Mouse (Mus musculus) spleen, postnatal 14 days (tissue): Measurements from ENCODE around the gene Sfi1.
A peak's percentile ranks its signal among the peaks of the same experiment; 100 is the strongest.
"Not testable (repeated sequence)": the region's sequence is repeated elsewhere in the genome, so short reads cannot be mapped to it uniquely, and the experiment has no call there.

Source experiments
- DNase-seq, 2 experiments: peaks; one replicate each; pipeline ENCODE4 v3.0.0; 2021 to 2022; ENCODE audit warnings: low spot score in 2 of 2

Gene Sfi1

DNA sequence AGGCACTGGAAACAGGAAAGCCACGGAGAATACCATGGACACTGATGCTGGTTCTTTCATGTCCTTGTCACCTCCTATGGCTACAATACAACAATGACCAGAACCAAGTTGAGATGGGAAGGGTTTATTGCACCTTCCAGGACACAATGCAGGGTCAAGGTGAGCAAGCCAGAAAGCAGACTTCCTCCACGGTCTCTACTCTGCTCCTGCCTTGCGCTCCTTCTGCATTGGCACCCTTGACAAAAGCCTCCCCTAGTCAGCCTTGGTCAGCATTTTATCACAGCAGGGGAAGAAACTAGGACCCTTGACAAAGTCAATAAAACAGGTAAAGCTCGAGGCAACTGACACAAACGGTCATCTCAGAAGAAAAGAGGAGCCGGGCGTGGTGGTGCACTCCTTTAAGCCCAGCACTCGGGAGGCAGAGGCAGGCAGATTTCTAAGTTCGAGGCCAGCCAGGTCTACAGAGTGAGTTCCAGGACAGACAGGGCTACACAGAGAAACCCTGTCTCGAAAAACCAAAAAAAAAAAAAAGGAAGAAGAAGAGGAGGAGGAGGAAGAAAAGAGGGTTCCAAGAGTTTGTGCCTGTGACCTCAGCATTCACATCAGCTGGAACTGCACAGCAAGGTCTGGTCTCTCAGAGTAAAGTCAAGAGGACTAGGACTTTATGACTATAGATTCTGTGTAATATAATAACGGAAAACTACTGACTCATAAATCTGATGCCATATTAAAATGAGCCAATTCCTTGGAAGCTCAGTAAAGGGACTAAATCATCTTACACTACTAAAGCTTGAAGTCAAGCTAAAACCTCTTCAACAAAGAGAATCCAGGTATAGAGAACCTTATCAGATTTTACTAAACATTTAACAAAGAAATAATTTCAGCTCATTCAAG is 19.6 kb downstream of the Sfi1 start:
- DNase-seq: peak; percentile 68 to 76

DNA sequence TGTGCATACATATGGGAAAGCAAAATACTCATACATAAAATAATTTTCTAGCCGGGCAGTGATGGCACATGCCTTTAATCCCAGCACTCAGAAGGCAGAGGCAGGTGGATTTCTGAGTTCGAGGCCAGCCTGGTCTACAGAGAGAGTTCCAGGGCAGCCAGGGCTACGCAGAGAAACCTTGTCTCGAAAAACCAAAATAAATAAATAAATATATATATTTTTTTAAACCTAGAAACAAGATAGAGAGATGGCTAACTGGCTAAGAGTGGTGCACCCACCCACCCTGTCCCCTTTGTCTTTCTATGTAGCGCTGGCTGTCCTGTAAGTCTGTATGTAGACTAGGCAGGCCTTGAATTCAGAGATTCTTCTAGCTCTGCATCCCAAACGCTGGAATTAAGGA is 20.7 kb downstream of the Sfi1 start:
- not testable (repeated sequence) for DNase-seq

DNA sequence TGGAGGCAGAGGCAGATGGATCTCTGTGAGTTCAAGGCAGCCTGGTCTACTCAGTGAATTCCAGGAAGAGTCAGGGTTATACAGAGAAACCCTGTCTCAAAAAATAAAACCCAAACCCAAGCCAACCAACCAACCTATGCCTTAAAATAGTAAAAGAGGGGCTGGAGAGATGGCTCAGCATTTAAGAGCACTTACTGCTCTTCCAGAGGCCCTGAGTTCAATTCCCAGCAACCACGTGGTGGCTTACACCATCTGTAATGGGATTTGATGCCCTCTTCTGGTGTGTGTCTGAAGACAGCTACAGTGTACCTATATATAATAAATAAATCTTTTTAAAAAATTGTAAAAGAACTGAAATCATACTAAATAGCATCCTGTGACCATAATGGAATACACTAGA is 21.3 kb downstream of the Sfi1 start:
- DNase-seq: peak; percentile 61 to 75

DNA sequence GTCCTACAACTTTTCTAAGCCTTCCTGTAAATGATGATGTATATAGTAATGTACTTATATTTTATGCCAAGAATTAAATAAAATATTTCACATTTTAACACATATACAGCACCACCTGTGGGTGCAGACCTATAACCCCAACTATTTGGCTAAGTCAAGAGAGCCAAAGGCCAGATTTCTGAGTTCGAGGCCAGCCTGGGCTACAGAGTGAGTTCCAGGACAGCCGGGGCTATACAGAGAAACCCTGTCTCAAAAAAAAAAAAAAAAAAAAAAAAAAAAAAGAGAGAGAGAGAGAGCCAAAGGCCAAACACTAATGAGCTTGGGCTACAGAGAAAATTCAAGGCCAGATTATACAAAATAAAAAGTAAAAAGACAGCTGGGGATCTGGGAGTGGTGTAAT is 24.2 kb downstream of the Sfi1 start:
- peak; percentile 40 to 67 for DNase-seq

DNA sequence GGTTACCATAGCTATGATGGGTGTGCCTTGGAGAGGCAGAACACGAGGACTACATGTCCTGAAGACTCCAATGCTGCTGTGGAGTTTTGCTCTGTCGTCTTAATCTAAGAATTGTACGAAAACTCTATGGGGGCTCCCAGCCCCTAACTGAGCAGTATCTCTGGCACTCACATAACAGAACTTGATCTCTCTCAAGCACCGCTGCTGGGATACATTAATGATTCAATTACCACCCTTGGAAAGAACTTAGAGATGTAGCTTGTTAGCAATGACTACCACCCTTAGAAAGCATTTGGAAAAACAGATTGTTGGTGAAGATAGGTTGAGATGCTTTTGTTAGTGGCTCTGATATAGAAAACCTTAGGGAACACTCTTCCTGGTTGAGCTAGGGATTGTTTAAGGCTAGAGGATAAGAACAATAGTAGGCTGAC is 25.7 kb downstream of the Sfi1 start:
- DNase-seq: peak; percentile 48 to 54

DNA sequence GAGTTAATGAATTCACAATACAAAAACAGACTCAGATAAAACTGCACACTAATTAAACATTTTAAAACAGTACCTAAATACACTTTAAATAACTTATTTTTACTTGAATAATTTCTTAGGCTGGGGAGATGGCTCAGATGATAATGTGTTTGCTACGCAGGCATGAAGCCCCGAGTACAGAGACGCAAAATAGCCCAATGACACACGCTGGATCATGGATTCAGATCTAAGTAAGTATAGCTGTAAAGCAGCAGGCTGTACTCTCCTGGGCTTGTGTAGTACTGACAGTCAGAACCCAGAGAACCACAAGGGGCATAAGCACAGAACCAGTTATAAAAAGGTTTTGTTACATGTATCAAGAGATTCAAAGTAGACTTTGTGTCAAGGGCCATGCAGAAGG is 26.1 kb downstream of the Sfi1 start:
- DNase-seq: not testable (repeated sequence)

DNA sequence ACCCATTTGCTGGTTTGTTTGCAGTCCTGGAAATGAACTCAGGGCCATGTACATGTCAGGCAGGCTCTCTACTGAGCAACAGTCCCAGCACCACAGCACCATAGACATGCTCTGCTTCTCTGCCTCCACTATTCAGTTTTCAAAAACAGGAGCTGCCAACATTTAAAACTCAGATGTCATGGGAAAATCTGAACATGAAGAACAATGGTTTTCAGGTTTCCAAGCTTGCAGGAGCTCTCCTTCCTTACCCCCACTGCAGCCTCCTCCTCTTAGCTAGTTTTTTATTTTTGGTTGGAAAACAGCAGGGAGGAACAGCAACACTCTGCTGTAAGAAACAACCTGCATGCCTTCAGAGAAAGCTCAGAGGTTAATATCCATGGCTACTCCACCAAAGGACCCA is 26.9 kb downstream of the Sfi1 start:
- DNase-seq: peak in 1 of 2 experiments; percentile 20

DNA sequence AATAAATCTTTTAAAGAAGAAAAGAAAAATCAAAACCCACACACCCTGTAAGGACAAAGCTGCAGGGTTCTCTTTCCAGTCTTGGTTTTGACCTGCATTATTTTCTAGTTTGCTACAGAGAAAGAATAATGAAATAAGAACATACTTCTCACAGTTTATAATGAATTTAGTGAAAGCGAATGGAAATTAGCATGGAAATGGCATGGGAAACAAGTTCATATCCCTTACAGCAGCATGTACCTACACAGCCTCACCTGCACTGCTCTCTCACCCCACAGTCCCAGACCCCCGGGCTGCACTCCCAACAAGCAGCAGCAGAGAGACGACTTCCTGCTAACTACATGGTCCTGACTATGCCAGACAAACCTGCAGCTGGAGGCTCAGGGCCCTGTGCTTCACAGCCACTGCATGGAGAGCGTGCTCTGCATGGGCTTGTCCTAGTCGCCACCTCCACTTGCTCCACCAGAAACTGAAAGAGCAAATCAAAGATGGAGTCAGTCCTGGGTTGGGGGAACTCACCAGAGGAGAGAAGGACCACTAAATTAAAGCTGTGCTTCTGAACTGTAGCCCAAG is 28.0 kb downstream of the Sfi1 start:
- not testable (repeated sequence) for DNase-seq

DNA sequence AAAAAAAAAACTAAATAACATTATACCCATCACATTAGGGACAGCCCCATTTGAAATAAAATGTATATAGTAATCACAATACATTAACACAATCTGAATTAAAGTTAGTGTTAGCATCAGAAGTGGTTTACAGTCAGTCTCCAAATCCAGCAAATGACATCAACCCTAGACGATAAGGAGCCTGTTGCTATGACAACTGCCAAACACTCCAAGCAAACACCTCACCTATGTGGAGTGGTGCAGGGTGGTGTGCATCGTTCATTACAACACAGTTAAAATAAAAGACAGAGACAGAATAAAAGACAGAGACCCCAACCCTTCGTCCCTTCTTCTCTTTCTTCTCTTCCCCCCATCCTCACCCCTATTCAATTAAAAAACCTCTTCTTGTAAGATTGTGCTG is 29.6 kb downstream of the Sfi1 start:
- not testable (repeated sequence) for DNase-seq

DNA sequence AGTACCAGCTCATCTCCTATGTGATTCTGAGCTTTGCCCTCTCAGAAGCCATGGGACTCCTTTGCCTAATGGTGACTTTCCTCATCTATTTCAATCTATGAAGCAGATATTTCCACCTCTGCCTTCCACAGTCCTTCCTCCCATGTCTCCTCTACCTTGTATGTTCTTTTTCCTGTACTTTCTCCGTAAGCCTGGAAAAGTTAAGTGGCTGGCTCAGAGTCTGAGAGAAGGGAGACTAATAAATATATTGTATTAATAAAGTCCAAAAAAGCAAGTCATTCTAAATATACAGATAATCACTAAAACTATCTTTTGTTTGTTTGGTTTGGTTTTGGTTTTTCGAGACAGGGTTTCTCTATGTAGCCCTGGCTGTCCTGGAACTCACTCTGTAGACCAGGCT is 30.1 kb downstream of the Sfi1 start:
- DNase-seq: peak in 1 of 2 experiments; percentile 54

DNA sequence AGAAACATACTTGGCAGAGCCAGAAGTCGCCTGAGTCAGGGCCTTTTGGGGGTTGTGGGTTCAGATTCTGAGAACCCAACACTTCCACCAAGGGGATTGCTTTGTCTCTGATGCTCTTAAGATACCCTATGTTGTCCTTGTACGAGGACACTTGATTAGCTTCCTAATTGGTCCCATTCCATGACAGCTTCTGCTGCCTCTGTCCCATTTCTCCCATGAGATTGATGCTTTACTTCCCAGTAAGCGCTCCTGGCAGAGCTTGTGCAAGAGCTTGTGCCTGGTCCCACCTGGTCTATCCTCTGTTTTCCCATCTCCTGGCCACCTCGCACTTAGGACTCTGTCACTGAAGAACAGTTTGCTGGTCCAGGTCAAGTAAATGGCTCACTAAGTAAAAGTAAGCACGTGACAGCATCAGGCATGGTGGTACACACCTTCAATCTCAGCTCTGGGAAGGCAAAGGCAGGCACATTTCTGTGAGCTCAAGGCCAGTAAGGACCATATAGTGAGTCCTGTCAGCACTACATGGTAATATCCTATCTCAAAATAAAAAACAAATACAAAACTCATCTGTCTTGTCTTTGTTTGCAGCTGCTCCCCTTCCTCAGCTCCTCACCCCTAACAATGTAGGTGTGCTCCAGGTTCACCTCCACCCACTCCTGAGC is 30.9 kb downstream of the Sfi1 start:
- peak; percentile 53 to 72 for DNase-seq

DNA sequence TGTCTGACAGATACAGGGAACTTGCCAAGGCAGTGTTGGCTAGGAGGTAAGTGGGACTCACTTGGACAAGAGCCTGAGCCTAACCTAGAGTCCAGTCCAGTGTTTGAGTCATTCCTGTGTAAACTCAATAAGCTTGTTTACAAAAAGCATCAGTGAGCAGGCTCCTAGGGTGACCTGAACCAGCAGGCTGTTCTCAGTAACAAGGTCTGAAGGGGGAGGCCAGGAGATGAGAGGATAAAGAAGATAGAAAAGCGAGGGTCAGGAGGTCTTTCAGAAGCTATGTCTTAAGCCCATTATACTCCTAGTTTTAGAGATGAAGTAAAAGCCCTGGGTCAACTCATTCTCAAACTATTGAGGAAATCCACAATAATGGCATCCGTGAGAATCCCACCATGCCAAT is 31.9 kb downstream of the Sfi1 start:
- peak; percentile 64 to 69 for DNase-seq

DNA sequence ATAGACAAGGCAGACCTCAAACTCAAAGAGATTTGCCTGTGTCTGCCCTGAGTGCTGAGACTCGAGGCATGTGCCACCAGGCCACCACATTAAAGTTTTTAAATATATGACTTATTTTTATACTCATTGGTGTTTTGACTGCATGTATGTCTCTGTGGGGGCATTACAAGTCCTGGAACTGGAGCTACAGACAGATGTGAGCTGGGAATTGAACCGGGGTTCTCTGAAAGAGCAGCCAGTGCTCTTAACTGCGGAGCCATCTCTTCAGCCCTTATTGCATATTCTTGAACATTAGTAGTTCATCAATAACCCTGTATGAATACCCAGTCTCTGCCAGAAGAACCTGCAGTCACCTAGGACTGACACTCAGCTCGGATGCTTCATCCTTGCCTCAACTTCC is 34.5 kb downstream of the Sfi1 start:
- not testable (repeated sequence) for DNase-seq

DNA sequence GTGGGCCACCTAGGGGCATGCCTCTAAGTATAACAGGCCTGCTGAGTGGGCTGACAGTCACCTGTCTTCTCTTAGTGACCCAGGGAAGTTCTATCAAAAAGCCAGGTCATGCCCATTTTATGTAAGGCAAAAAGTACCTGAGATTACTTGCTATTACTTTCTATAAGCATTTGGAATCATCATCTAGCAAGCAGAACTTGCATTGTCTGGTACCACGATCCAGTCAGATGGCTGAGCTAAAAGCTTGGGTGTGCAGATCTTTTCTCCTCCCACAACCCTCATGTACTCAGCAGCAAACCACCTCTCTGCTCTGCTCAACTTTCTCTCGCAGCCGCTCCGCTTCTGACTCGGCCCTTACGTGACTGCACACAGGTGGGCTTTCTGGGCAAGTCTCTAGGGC is 35.3 kb downstream of the Sfi1 start:
- DNase-seq: not testable (repeated sequence)

DNA sequence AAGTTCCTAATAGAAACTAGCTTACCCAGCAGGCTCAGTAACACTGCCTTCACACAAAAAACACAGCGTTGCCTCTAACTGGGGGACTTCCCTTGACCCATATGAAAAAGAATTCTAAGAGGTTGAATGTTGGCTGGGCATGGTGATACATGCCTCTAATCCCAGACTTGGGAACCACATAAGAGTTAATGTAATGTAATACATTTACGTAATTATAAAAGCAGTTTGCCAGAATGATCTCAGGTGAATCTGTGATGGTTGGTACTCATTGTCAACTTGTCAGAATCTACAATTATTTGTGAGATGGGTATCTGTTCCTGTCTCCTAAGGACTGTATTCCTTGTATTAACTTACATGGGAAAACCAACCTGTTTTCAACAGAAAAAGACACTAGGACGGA is 36.3 kb downstream of the Sfi1 start:
- DNase-seq: not testable (repeated sequence)

DNA sequence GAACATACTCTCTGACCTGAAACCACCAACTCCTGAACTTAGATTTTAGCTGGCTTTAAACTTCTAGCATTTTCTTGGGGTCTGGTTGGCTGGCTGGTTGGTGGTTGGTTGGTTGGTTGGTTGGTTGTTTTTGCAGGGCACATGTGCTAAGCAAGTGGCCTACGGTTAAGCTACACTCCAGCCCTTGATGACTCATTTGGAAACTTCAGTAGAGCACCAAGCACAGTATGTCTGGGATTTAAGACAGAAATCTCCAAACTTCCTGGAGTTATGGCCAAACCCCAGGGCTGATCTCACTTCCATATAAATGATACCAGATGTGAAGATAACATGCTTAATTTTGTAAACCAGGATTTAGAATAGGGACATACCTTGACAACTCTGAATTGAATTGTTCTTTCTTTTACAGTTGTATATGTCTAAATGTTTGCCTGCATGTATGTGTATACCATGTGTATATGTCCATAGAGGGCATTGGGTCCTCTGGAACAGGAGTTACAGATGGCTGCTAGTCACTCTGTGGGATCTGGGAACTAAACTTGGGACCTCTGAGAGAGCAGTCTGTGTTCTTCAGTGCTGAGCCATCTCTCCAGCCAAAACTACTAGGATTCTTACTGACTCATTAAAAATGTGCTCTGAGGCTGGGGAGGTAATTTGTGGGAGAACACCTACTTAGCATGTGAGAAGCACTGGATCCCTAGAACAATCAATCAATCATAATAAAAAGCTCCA is 39.4 kb downstream of the Sfi1 start:
- DNase-seq: peak; percentile 66 to 72

DNA sequence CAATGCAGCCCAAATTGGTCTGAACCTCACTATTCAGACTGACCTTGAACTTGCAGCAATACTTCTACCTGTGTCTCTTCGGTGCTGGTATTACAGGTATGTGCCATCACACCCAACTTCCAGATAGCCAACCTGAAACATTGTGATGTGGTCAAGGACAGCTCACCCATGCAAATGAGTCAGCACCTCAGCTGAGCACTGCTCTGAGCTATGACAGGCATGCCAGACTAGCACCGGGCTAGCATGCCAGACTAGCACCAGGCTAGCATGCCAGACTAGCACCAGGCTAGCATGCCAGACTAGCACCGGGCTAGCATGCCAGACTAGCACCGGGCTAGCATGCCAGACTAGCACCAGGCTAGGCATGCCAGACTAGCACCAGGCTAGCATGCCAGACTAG is 41.9 kb downstream of the Sfi1 start:
- peak; percentile 29 to 42 for DNase-seq

DNA sequence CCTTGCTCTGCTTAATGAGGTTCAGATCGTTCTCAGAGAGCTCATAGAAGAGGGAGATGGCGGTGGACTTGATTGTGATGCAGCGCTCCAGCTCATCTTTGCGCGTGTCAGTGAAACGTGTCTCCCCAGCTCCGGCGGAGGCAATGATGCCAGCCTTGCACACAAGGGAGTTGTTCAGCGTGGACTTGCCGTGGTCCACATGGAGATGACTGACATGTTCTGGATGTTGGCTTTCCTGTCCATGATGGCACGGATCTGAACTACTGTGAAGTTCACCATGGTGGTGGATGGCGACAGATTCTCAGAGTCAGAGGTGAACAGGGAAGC is 42.6 kb downstream of the Sfi1 start:
- not testable (repeated sequence) for DNase-seq

DNA sequence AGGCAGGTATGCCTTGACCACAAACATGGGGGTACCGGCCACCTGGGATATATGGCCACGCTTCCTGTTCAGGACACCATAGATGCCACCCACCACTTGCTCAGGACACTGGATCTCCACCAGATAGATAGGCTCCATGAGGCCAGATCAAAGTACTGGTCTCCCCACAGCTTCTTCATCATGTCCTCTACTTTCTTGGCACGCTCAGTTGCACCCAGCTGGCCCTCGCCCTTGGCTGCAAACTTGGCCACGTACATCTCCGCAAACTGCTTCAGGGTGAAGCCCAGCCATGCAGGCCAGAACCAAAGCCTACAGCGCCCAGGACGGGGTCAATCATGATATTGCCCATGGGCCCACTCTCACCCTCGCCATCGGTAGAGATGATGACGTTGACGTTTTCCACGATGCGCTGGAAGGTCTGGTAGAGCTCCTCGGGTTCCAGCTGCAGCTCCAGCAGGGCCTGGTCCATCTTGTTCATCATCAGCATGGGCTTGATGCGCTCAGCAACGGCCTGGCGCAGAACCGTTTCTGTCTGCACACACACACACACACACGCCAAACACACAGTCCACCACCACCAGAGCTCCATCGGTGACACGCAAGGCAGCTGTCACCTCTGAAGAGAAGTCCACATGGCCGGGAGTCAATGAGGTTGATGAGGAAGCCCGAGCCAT is 43.1 kb downstream of the Sfi1 start:
- DNase-seq: peak; percentile 36 to 50

DNA sequence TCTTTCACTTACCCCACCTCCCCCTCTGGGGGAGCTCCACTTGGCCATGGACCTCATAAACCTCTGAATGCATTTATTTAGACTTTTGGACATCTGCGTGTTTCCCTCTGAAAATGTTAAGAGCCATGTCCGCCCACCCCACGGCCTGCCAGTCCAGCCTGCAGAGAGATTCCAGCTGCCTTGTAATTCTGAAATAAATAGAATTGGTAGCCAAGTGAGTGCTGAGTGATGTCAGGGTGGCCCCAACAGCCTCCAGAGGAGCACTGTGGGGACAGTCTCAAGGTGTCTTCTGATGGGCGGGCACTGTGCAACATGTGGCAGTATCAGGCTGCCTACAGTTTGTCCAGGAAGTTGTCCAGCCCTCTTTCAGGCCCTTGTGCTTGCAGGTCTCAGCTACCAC is 43.8 kb downstream of the Sfi1 start:
- DNase-seq: not testable (repeated sequence)

DNA sequence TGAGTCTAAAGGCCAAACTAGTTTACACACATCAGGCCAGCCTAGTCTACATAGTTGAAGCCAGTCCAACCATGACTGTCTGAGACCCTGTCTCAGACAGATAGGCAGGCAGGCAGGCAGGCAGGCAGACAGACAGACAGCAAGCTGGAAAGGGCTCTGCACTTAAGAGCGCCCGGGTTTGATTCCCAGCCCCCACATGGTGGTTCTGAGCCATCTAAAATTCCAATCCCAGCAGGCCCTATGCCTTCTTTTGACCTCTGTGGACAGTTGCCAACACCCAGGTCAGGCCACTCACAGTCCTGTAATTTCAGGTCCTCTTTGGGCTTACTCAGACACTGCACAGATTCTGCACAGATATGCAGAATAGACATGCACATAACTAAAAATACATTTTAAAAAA is 46.5 kb downstream of the Sfi1 start:
- not testable (repeated sequence) for DNase-seq
